Comparison of ENCODE assay signal across 8 mouse cellular contexts in the genomic region with DNA sequence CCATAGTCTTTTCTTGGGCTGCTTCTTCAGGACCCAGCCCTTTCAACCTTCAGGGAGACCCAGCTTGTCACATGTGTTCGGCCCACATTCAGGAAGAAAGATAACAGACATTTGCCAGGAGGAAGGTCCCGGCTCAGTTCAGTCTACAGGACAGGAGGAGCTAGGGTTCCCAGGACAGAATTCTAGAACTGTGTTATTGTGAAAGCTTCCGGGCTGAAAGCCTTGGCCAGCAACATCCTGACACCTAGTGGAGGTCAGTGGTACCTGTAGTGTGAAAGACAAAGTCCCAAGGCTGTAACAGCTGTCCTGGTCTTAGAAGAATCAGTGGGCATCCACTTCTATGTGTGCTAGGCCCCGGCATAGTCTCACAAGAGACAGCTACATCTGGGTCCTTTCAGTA.
DNase-seq lines count a peak whose midpoint lies in the region; ATAC-seq and TF ChIP-seq lines count a peak whose summit lies in the region.

No protein-coding gene starts in this region.

- DNase-seq in WW6 (ENCODE audit: low read depth, low spot score), result peak; percentile 7
- peak; percentile 73 for DNase-seq in embryonic facial prominence, embryonic 11.5 days (ENCODE audit: low spot score)
- DNase-seq in layer of hippocampus, postnatal 10 days (ENCODE audit: low spot score in 2 of 2), result peak; percentile 51 to 57
- peak; percentile 22 for DNase-seq in right cerebral cortex, postnatal 14 days

- H3K9ac ChIP-seq in embryonic facial prominence, embryonic 11.5 days (replicated peaks; ENCODE audit: low read length), result no peak overlapping the region
- H3K9ac ChIP-seq in hindbrain, embryonic 15.5 days, result no peak overlapping the region

- H3K27me3 ChIP-seq in E14TG2a.4 (ENCODE audit: insufficient read depth, low read length), result no peaks in the 10 kb centered on the region
- H3K27me3 ChIP-seq in embryonic facial prominence, embryonic 11.5 days (ENCODE audit: control insufficient read depth, insufficient read depth, low read length), result no peaks in the 10 kb centered on the region
- H3K27me3 ChIP-seq in hindbrain, embryonic 15.5 days, result no peaks in the 10 kb centered on the region

- no peak overlapping the region for H3K4me3 ChIP-seq in E14TG2a.4 (replicated peaks; ENCODE audit: low read length)
- H3K4me3 ChIP-seq in embryonic facial prominence, embryonic 11.5 days (ENCODE audit: low read depth, low read length), result no peak overlapping the region
- H3K4me3 ChIP-seq in hindbrain, embryonic 15.5 days, result no peak overlapping the region

- H3K4me1 ChIP-seq in E14TG2a.4 (replicated peaks; ENCODE audit: low read depth, low read length), result no peaks in the 10 kb centered on the region
- H3K4me1 ChIP-seq in embryonic facial prominence, embryonic 11.5 days (ENCODE audit: control insufficient read depth, insufficient read depth, low read length), result no peaks in the 10 kb centered on the region
- no peaks in the 10 kb centered on the region for H3K4me1 ChIP-seq in hindbrain, embryonic 15.5 days (replicated peaks)

- no peak overlapping the region for H3K27ac ChIP-seq in embryonic facial prominence, embryonic 11.5 days (replicated peaks; ENCODE audit: low read depth, low read length)
- no peak overlapping the region for H3K27ac ChIP-seq in hindbrain, embryonic 15.5 days (replicated peaks)

- H3K9me3 ChIP-seq in E14TG2a.4 (ENCODE audit: low read length), result no peaks in the 10 kb centered on the region
- H3K9me3 ChIP-seq in embryonic facial prominence, embryonic 11.5 days (replicated peaks; ENCODE audit: control insufficient read depth, low read length), result no peaks in the 10 kb centered on the region
- no peaks in the 10 kb centered on the region for H3K9me3 ChIP-seq in hindbrain, embryonic 15.5 days

- TF ChIP-seq CTCF in E14TG2a.4 (conservative IDR thresholded peaks at IDR 0.05; ENCODE audit: low read length), result peak; percentile 41

- WGBS in embryonic facial prominence, embryonic 11.5 days, result 38% methylated on average over 4 of the region's 4 CpGs
- 43% methylated on average over 4 of the region's 4 CpGs for WGBS in hindbrain, embryonic 15.5 days

- no peak overlapping the region for H3K4me2 ChIP-seq in embryonic facial prominence, embryonic 11.5 days (ENCODE audit: low read depth, low read length)
- H3K4me2 ChIP-seq in hindbrain, embryonic 15.5 days, result no peak overlapping the region

- no peaks in the 10 kb centered on the region for H3K36me3 ChIP-seq in E14TG2a.4 (ENCODE audit: insufficient read depth, low read length)
- H3K36me3 ChIP-seq in embryonic facial prominence, embryonic 11.5 days (replicated peaks; ENCODE audit: control insufficient read depth, insufficient read depth, low read depth, low read length), result no peaks in the 10 kb centered on the region
- no peaks in the 10 kb centered on the region for H3K36me3 ChIP-seq in hindbrain, embryonic 15.5 days

- peak; percentile 62; the same call in 1 of the 2 replicates for ATAC-seq in embryonic facial prominence, embryonic 11.5 days (replicated peaks; ENCODE audit: insufficient number of reproducible peaks, low FRiP score, low TSS enrichment, low read depth)
- peak; percentile 83 for ATAC-seq in hindbrain, embryonic 15.5 days (ENCODE audit: low FRiP score, low read depth)
- ATAC-seq in megakaryocyte progenitor cell, adult 5-6 weeks (replicated peaks; ENCODE audit: poor library complexity), result peak; percentile 86
- ATAC-seq in megakaryocyte, adult 5-6 weeks (ENCODE audit: poor library complexity, severe bottlenecking), result no peak

Comparison
In these comparisons a context has a peak if more than half of its experiments do, and no peak if none do; other contexts are left out.
1. DNase-seq: peak in every context shown above with its lines; median percentile 73 in embryonic facial prominence, embryonic 11.5 days; 54 in layer of hippocampus, postnatal 10 days; 22 in right cerebral cortex, postnatal 14 days; 7 in WW6.